Mouse (Mus musculus) monocyte, adult 2 months (primary cell): Measurements from ENCODE around the gene Xpo4.
"Not testable (repeated sequence)": the region's sequence is repeated elsewhere in the genome, so short reads cannot be mapped to it uniquely, and the experiment has no call there.

ENCODE experiments used
- DNase-seq, 2 experiments: peaks; one replicate each; pipeline ENCODE4 v3.0.0; 2022; ENCODE audit warnings: low spot score in 2 of 2, low read depth in 1 of 2

Gene Xpo4

DNA sequence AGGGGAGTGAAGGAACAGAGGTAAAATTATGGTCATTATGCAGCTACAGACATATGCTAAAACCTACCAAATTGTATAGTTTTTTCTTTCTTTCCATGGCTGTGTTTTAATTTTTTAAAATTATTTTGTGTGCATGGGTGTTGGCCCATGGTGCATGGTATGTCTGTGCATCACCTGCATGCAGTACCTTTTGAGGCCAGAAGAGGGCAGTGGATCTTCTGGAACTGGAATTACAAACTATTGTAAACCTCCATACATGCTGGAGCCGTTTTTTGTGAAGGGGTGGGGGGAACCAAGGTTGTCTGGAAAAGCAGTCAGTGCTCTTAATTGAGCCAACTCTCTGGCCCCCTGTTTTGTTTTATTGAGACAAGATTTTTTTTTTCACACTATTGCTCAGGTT, 19.3 kb upstream of the Xpo4 start:
- peak in 1 of 2 experiments; percentile 25 for DNase-seq

DNA sequence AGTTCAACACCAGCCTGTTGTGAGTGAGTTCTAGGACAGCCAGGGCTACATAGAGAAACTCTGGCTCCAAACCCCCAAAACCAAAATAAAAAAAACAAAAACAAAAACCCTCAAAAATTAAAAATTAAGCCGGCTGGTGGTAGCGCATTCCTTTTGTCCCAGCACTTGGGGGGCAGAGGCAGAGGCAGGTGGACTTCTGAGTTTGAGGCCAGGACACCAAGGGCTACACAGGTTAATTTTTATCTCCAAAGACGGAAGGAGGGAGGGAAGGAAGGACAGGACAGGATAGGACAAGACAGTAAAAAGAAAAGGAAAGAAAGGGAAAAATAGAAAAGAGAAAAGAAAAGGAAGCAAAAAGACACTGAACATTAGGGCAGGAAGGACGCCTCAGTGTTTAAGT, 17.5 kb upstream of the Xpo4 start:
- no peak for DNase-seq

DNA sequence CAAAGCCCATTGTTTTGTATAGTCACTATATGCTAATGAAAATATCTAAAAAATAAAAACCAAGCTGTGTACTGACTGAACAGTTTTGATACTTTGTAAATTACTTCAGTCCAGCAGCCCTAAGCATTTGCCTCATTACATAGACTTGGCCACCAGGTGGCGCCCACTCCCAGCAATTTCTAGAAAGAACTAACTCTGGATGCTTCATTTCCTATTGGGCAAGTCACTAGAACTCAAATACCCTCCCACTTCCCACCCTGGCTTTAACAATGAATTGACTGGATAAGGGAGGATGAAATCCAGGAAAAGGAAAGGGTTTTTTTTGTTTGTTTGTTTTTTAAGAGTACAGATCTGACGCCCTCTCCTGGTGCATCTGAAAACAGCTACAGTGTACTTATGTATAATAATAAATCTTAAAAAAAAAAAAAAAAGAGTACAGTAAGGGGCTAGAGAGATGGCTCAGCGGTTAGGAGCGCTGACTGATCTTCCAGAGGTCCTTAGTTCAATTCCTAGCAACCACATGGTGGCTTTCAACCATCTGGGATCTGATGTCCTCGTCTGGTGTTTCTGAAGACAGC, 14.8 kb upstream of the Xpo4 start:
- DNase-seq = peak; percentile 43 to 73

- no peak for DNase-seq
Measured at GRCm38 (mm10) chr14:57679523-57679922, 14.3 kb upstream of the Xpo4 start.

- DNase-seq = no peak
Measured at GRCm38 (mm10) chr14:57675481-57675880, 10.3 kb upstream of the Xpo4 start.

- DNase-seq = no peak
Measured at GRCm38 (mm10) chr14:57665628-57665950, 359 bp upstream of the Xpo4 start.

GRCm38 (mm10) chr14:57664311-57664821, 864 bp downstream of the Xpo4 start:
- DNase-seq = no peak

DNA sequence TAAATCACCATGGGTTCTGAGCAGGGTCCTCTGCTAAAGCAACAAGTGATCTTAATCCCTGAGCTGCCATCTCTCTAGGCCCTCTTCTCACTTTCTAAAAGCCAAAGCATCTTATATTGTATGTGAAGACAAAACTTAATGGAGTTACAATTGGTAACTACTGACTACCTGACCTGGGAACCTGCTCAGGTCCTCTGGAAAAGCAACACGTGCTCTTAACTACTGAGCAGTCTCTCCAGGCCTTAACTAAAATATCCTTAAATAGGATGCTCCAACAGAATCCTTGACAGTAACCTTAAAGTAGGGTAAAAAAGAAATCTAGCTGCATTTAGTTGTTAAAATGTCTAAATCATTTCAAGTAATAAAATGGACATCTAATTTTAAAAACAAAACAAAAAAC, 1.6 kb downstream of the Xpo4 start:
- no peak for DNase-seq

- DNase-seq = no peak
Measured at GRCm38 (mm10) chr14:57658301-57658700, 6.9 kb downstream of the Xpo4 start.

GRCm38 (mm10) chr14:57657500-57657899, 7.7 kb downstream of the Xpo4 start:
- no peak for DNase-seq

DNA sequence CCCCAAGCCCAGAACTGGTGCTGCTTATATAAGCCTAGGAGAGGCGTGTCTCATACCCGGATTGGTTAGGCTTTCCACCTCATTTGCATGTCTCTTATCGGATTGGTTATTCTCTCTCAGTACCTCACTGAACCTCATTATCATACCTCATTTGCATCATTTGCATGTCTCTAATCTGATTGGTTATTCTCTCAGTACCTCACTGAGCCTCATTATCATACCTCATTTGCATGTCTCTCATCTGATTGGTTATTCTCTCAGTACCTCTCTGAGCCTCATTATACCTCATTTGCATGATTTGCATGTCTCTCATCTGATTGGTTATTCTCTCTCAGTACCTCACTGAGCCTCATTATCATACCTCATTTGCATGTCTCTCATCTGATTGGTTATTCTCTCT, 8.7 kb downstream of the Xpo4 start:
- DNase-seq = not testable (repeated sequence)

GRCm38 (mm10) chr14:57649501-57649900, 15.7 kb downstream of the Xpo4 start:
- no peak for DNase-seq

- DNase-seq = no peak
Measured at GRCm38 (mm10) chr14:57646155-57646554, 19.1 kb downstream of the Xpo4 start.

DNA sequence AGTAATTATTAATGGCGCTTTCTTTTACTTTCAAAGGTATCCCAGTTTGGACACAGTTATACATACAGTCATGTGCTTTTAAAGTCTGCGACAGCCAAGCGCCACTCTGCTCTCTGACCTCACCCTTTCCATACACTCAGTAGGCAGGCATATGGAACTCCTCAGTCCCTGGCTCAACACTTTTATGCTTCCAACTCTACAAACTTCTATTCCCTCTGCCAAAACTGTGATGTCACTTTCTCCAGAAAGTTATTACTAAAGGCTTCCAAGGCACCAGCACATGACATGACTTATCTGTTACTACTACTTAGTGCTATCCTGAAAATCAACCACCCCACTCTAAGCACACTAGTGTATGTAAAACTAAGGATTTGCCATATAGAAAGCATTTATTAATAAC, 26.1 kb downstream of the Xpo4 start:
- DNase-seq = no peak

GRCm38 (mm10) chr14:57634141-57634540, 31.1 kb downstream of the Xpo4 start:
- DNase-seq = no peak

GRCm38 (mm10) chr14:57629595-57629994, 35.6 kb downstream of the Xpo4 start:
- DNase-seq = no peak

DNA sequence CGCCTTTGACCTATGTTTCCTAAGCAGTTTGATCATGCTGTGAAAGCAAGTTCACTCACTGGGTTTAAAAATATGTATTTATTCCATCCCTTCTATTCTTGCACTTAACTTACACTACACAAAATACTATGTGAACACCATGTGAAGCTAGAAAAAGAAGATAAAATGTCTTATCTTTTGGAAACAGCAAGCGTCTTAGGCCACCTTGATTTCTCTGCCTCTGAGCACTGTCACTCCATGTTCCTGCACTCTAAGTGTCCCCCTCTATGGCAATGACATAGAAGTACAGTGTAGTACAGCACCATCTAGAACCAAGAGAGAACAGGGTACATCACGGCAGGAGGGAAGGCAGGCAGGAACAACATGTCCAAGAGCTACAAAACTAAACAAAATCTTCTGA, 42.3 kb downstream of the Xpo4 start:
- DNase-seq = no peak

DNA sequence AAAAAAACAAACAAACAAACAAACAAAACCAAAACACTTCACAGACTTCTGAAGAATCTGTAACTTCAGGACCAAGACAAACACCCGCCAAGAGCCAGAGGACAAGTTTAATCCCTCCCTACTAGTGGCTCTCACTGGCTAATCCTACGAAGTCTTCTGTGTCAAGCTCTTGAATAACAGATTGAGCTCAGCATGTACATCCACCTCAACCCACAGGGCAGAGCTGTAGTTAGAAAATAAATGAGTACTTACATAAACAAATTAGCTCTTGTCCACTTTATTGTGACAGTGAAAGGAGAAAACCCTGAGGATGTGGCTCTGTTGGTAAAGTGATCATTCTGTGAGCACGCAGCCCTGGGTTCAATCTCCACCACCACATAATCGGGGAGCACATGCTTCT, 43.5 kb downstream of the Xpo4 start:
- DNase-seq = no peak

DNA sequence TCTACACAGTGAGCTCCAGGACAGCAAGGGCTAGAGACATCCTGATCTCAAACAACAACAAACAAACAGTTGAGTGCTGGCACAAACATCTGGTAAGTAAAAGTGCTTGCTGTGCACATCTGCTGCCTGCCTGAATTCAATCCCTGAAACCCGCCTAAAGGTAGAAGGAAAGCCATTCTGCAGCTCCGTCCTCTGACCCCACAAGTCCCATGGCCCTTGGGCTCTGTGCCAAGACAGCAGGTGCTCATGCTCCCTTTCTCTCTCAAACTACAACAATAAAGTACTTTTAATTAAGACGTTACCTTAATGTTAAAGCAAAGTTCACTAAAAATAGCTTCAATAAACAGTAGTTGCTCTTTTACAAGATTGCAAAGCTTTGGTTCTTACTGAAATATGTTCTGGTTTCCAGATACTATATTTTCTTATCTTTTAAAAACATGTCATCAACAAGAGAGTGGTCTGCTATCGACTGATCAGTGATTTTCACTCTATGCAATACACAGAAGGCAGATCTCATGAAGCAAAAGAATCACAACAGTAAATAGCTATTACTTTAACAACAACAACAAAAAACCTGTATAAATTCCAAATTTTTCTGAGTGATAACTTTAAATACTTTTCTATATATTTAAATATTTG, 44.5 kb downstream of the Xpo4 start:
- DNase-seq = no peak

DNA sequence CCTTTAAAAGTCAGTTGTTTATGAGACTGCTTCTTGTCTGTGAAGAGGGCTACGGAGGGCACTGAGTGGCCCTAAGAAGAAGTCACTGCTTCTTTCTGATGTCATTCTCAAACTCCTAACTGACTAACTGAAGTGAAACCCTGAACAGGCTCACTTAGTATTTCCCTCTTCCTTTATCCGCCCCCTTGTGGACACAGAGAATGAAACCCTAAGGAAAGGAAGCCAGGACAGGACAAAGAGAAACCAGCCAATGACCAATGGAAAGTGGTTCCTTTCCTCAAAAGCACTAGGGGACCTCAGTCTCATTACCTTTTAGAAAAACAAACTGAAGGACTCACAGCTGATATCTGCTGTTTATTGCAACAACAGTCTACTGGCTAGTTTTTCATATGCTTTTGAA, 45.7 kb downstream of the Xpo4 start:
- DNase-seq = peak; percentile 4 to 14

GRCm38 (mm10) chr14:57617675-57618074, 47.6 kb downstream of the Xpo4 start:
- no peak for DNase-seq

- DNase-seq = no peak
Measured at GRCm38 (mm10) chr14:57616339-57616965, 48.8 kb downstream of the Xpo4 start.

DNA sequence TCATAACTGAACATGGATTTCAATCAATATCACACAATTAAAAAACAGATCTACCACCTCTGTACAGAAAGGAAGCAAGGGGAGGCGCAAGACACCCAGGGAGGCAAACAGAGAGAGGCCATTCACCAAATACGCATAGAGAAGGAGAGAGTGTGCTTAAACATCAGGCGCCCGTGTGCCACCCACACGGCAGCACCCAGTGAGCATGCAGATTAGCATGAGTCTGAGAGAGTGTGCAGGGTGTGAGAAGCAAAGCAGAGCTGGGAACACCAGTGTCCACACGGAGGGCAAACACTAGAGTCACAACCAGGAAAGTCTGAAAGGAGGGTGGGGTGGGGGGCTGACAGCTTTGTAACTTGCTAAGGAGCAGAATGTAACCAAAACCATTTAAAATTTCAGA, 49.4 kb downstream of the Xpo4 start:
- DNase-seq = no peak
